Mouse (Mus musculus) hindbrain, embryonic 16.5 days (tissue): ENCODE results near the gene Gucd1. TPM values are rescaled to one million over a fixed set of nuclear protein-coding genes. Genes with fewer than 3 reads are reported as not detected.

Source experiments
- ATAC-seq: fragments of 200-750 bp; cut with Nextera tagmentation; 2 replicates; pipeline ENCODE4 v1.8.0; 2017; ENCODE audit warnings: moderate TSS enrichment, moderate library complexity
- H3K27ac ChIP-seq: fragments of 300-500 bp; sonication (generic); 2 replicates; pipeline ENCODE4 v1.5.1; 2014; ENCODE audit warnings: low read depth, mild to moderate bottlenecking, control low read depth, low read length, moderate library complexity
- H3K27me3 ChIP-seq: fragments of 300-500 bp; sonication (generic); replicated peaks from 2 replicates; pipeline ENCODE4 v1.6.1; 2014; ENCODE audit warnings: low read length; ENCODE audit not compliant: control insufficient read depth, insufficient read depth
- H3K36me3 ChIP-seq: fragments of 300-500 bp; sonication (generic); 2 replicates; pipeline ENCODE4 v1.6.1; 2014; ENCODE audit warnings: mild to moderate bottlenecking, low read length, moderate library complexity, mixed read lengths; ENCODE audit not compliant: control insufficient read depth, insufficient read depth
- H3K4me1 ChIP-seq: fragments of 300-500 bp; sonication (generic); 2 replicates; pipeline ENCODE4 v1.6.1; 2014; ENCODE audit warnings: low read depth, low read length; ENCODE audit not compliant: control insufficient read depth, insufficient read depth
- H3K4me2 ChIP-seq: fragments of 300-500 bp; sonication (generic); 2 replicates; pipeline ENCODE4 v1.6.1; 2014; ENCODE audit warnings: mild to moderate bottlenecking, low read length, control low read depth, moderate library complexity
- H3K4me3 ChIP-seq: fragments of 300-500 bp; sonication (generic); 2 replicates; pipeline ENCODE4 v1.5.1; 2014; ENCODE audit warnings: mild to moderate bottlenecking, low read length, control low read depth, moderate library complexity
- H3K9ac ChIP-seq: fragments of 300-500 bp; sonication (generic); 2 replicates; pipeline ENCODE4 v1.6.1; 2014; ENCODE audit warnings: low read depth, mild to moderate bottlenecking, control low read depth, low read length, moderate library complexity
- H3K9me3 ChIP-seq: fragments of 300-500 bp; sonication (generic); 2 replicates; pipeline ENCODE4 v1.6.1; 2014; ENCODE audit warnings: mild to moderate bottlenecking, low read length, moderate library complexity; ENCODE audit not compliant: control insufficient read depth
- WGBS: fragments of 180-500 bp; shearing (Covaris S2); extraction: QIAGEN DNeasy Blood & Tissue Kit; methylation state at CpG from one replicate; pipeline ENCODE4 v1.1.7; 2014; 5-methylcytosine and 5-hydroxymethylcytosine counted together
- polyA plus RNA-seq: library from polyadenylated mRNA; unstranded; fragments of >200 nt; fragmentation: Nextera tagmentation; extraction: Ambion mirVana; gene quantifications from 2 replicates; pipeline ENCODE4 v1.2.1, GENCODE M21; 2015

Gucd1 gene
- polyA plus RNA-seq, 1 experiment from 2014 or later: 15.4 TPM

- H3K4me2 ChIP-seq: no peak overlapping the region
- no peak overlapping the region for H3K4me3 ChIP-seq
- H3K27ac ChIP-seq: no peak overlapping the region
- H3K4me1 ChIP-seq: peaks cover 9% of the 10 kb centered on the region
- H3K36me3 ChIP-seq: peaks cover under 1% of the 10 kb centered on the region
- ATAC-seq: no peak
- H3K9ac ChIP-seq: no peak overlapping the region
- H3K9me3 ChIP-seq: no peaks in the 10 kb centered on the region
- WGBS: 94% methylated on average over 4 of the region's 4 CpGs
- no peaks in the 10 kb centered on the region for H3K27me3 ChIP-seq
These were observed 215.8 kb downstream of the Gucd1 start for GRCm38 (mm10) chr10:75301937-75302336.

- Histone ChIP-seq H3K27ac (no peak overlapping the region), H3K4me1 (peaks cover 9% of the 10 kb centered on the region), H3K27me3 (no peaks in the 10 kb centered on the region), H3K9ac (no peak overlapping the region), H3K4me3 (no peak overlapping the region), H3K4me2 (no peak overlapping the region), H3K9me3 (no peaks in the 10 kb centered on the region), H3K36me3 (no peaks in the 10 kb centered on the region; the same call in 1 of the 2 replicates)
- WGBS: 95% methylated on average over 12 of the region's 12 CpGs
- no peak for ATAC-seq
These were observed 216.5 kb downstream of the Gucd1 start for GRCm38 (mm10) chr10:75301195-75301806.

Other genes starting within 250 kb of the Gucd1 start
- 3.6 and 4.6 TPM in 2 replicates for gene Adora2a, start 201.1 kb downstream of the Gucd1 start, polyA plus RNA-seq
- 0.36 and 0.39 TPM in 2 replicates for gene Upb1, start 116.9 kb downstream of the Gucd1 start, polyA plus RNA-seq
- gene Snrpd3, start 421 bp downstream of the Gucd1 start, polyA plus RNA-seq: 114 and 124 TPM in 2 replicates
- gene Lrrc75b, start 42.4 kb upstream of the Gucd1 start, polyA plus RNA-seq: 38.9 and 44.7 TPM in 2 replicates
- 0.69 and 2.1 TPM in 2 replicates for gene Ggt1, start 43.6 kb upstream of the Gucd1 start, polyA plus RNA-seq
- 2.9 and 3.5 TPM in 2 replicates for gene Ggt5, start 71.4 kb upstream of the Gucd1 start, polyA plus RNA-seq
- 10.5 and 11.9 TPM in 2 replicates for gene Susd2, start 126.0 kb upstream of the Gucd1 start, polyA plus RNA-seq
- 30.9 and 35.5 TPM in 2 replicates for gene Cabin1, start 246.4 kb upstream of the Gucd1 start, polyA plus RNA-seq